Mouse (Mus musculus) CH12.LX (cell line): Measurements from ENCODE around the gene Cap2. TPM values are rescaled to one million over a fixed set of nuclear protein-coding genes. Genes with fewer than 3 reads are reported as not detected.
A peak's percentile ranks its signal among the peaks of the same experiment; 100 is the strongest.

ENCODE experiments used
- DNase-seq: peaks from one replicate; pipeline ENCODE4 v3.0.0-alpha.2; 2013; ENCODE audit errors: extremely low read depth
- H3K27ac ChIP-seq: 2 replicates; pipeline ENCODE4 v1.5.1; 2012; ENCODE audit warnings: low read depth, mild to moderate bottlenecking, control low read depth, moderate library complexity; ENCODE audit not compliant: insufficient read depth
- H3K27me3 ChIP-seq: replicated peaks from 2 replicates; pipeline ENCODE3; 2012; ENCODE audit warnings: inconsistent platforms
- H3K36me3 ChIP-seq, 2 experiments: replicated peaks in 1 of 2; 2 replicates each; pipeline versions ENCODE3 to v1.6.1; 2012; ENCODE audit warnings: inconsistent platforms in 1 of 2, low read length in 1 of 2, mild to moderate bottlenecking in 1 of 2, mixed read lengths in 1 of 2, moderate library complexity in 1 of 2; ENCODE audit not compliant: control insufficient read depth in 1 of 2, insufficient read depth in 1 of 2
- H3K4me1 ChIP-seq, 2 experiments: 2 replicates each; pipeline ENCODE4 v1.6.1; 2012; ENCODE audit warnings: inconsistent platforms in 1 of 2, moderate library complexity in 1 of 2; ENCODE audit not compliant: insufficient read depth in 2 of 2, control insufficient read depth in 1 of 2
- H3K4me2 ChIP-seq: 2 replicates; pipeline ENCODE4 v1.6.1; 2012; ENCODE audit warnings: low read depth, mild to moderate bottlenecking, control low read depth; ENCODE audit not compliant: poor library complexity, insufficient read depth, severe bottlenecking
- H3K4me3 ChIP-seq, 3 experiments: fragments of 150-350 bp in 1 of 3; sonication (generic) in 1 of 3; replicated peaks in 1 of 3; 2 replicates each; pipeline versions ENCODE3 to v1.5.1; 2011 to 2012; ENCODE audit warnings: low read depth in 2 of 3, low read length in 2 of 3, mild to moderate bottlenecking in 2 of 3, moderate library complexity in 2 of 3, control low read depth in 1 of 3, improper control_type of control experiment in 1 of 3, inconsistent platforms in 1 of 3, mixed read lengths in 1 of 3; ENCODE audit not compliant: poor library complexity in 1 of 3
- H3K79me2 ChIP-seq: replicated peaks from 2 replicates; pipeline ENCODE4 v1.6.1; 2012; ENCODE audit warnings: mild to moderate bottlenecking, moderate library complexity; ENCODE audit not compliant: control insufficient read depth, poor library complexity, insufficient read depth, severe bottlenecking; ENCODE audit errors: extremely low read depth
- H3K9ac ChIP-seq: 2 replicates; pipeline ENCODE4 v1.6.1; 2012; ENCODE audit warnings: low read depth, mild to moderate bottlenecking, control low read depth, moderate library complexity; ENCODE audit not compliant: insufficient read depth
- H3K9me3 ChIP-seq: replicated peaks from 2 replicates; pipeline ENCODE3; 2012; ENCODE audit warnings: low read length, inconsistent platforms, mixed read lengths
- BHLHE40 ChIP-seq: IDR thresholded peaks from 2 replicates; pipeline ENCODE4 v1.6.1; 2011; ENCODE audit warnings: mild to moderate bottlenecking, low read depth, low read length, improper control_type of control experiment
- CHD1 ChIP-seq: IDR thresholded peaks from 2 replicates; pipeline ENCODE4 v1.6.1; 2012; ENCODE audit warnings: low read depth, low read length, improper control_type of control experiment, inconsistent platforms
- E2F4 ChIP-seq: IDR thresholded peaks from 2 replicates; pipeline ENCODE4 v1.6.1; 2011; ENCODE audit warnings: low read depth, low read length, improper control_type of control experiment; ENCODE audit not compliant: insufficient replicate concordance
- EP300 ChIP-seq: IDR thresholded peaks from 2 replicates; pipeline ENCODE4 v1.6.1; 2011; ENCODE audit warnings: low read length, improper control_type of control experiment
- ETS1 ChIP-seq: conservative IDR thresholded peaks from 2 replicates; pipeline ENCODE4 v1.6.1; 2012; ENCODE audit warnings: low read depth, mild to moderate bottlenecking, inconsistent platforms, low read length, improper control_type of control experiment, moderate library complexity
- GABPA ChIP-seq: IDR thresholded peaks from 2 replicates; pipeline ENCODE4 v1.6.1; 2012; ENCODE audit warnings: low read depth, low read length, improper control_type of control experiment, inconsistent platforms; ENCODE audit not compliant: insufficient replicate concordance
- JUND ChIP-seq: conservative IDR thresholded peaks from 2 replicates; pipeline ENCODE4 v1.6.1; 2011; ENCODE audit warnings: low read depth, low read length, improper control_type of control experiment
- MAFK ChIP-seq: IDR thresholded peaks from 2 replicates; pipeline ENCODE4 v1.6.1; 2011; ENCODE audit warnings: low read length, improper control_type of control experiment; ENCODE audit not compliant: insufficient replicate concordance
- MAX ChIP-seq: IDR thresholded peaks from 2 replicates; pipeline ENCODE4 v1.6.1; 2011; ENCODE audit warnings: low read length, improper control_type of control experiment
- MEF2A ChIP-seq: IDR thresholded peaks from 2 replicates; pipeline ENCODE4 v1.6.1; 2014; ENCODE audit warnings: low read depth, mild to moderate bottlenecking, inconsistent platforms, low read length, improper control_type of control experiment, borderline replicate concordance
- NELFE ChIP-seq: IDR thresholded peaks from 2 replicates; pipeline ENCODE4 v1.6.1; 2011; ENCODE audit warnings: low read depth, low read length, improper control_type of control experiment
- PAX5 ChIP-seq: IDR thresholded peaks from 2 replicates; pipeline ENCODE4 v1.6.1; 2012; ENCODE audit warnings: low read length, inconsistent platforms, mixed read lengths
- RCOR1 ChIP-seq: conservative IDR thresholded peaks from 2 replicates; pipeline ENCODE4 v1.6.1; 2012; ENCODE audit warnings: low read depth, mild to moderate bottlenecking, inconsistent platforms, low read length, improper control_type of control experiment
- SIN3A ChIP-seq: IDR thresholded peaks from 2 replicates; pipeline ENCODE4 v1.6.1; 2012; ENCODE audit warnings: low read length, improper control_type of control experiment, inconsistent platforms
- TBP ChIP-seq: conservative IDR thresholded peaks from 2 replicates; pipeline ENCODE4 v1.6.1; 2011; ENCODE audit warnings: low read depth, low read length, improper control_type of control experiment
- TCF12 ChIP-seq: IDR thresholded peaks from 2 replicates; pipeline ENCODE4 v1.6.1; 2014; ENCODE audit warnings: low read depth, mild to moderate bottlenecking, inconsistent platforms, low read length, improper control_type of control experiment
- UBTF ChIP-seq: IDR thresholded peaks from 2 replicates; pipeline ENCODE4 v1.6.1; 2012; ENCODE audit warnings: low read depth, mild to moderate bottlenecking, inconsistent platforms, low read length, improper control_type of control experiment, moderate library complexity
- USF1 ChIP-seq: IDR thresholded peaks from 2 replicates; pipeline ENCODE4 v1.6.1; 2014; ENCODE audit warnings: low read depth, mild to moderate bottlenecking, inconsistent platforms, low read length, improper control_type of control experiment
- ZC3H11A ChIP-seq: IDR thresholded peaks from 2 replicates; pipeline ENCODE4 v1.6.1; 2012; ENCODE audit warnings: low read depth, mild to moderate bottlenecking, inconsistent platforms, low read length, improper control_type of control experiment
- ZKSCAN1 ChIP-seq: IDR thresholded peaks from 2 replicates; pipeline ENCODE4 v1.6.1; 2012; ENCODE audit warnings: low read depth, inconsistent platforms, low read length, improper control_type of control experiment, borderline replicate concordance
- ZMIZ1 ChIP-seq: IDR thresholded peaks from 2 replicates; pipeline ENCODE4 v1.6.1; 2012; ENCODE audit warnings: low read depth, mild to moderate bottlenecking, inconsistent platforms, low read length, improper control_type of control experiment
- dilution Hi-C: fragments of 300-500 bp; cut with MboI; formaldehyde crosslinking; loops from 2 replicates; pipeline ENCODE4 v1.14.3; 2020; ENCODE audit warnings: low sequenced_read_pairs; ENCODE audit not compliant: extremely low pct_unique_long_range_greater_than_20kb, extremely low pct_ligation_motif_present
- in situ Hi-C: fragments of 300-500 bp; cut with MboI; formaldehyde crosslinking; loops from 3 replicates; pipeline ENCODE4 v1.14.3; 2019; ENCODE audit warnings: low sequenced_read_pairs, low pct_ligation_motif_present, low pct_unique_long_range_greater_than_20kb, mixed read lengths
- polyA plus RNA-seq: library from polyadenylated mRNA; unstranded; fragments of >175 nt; gene quantifications from 2 replicates; pipeline ENCODE4 v1.2.1, GENCODE M21; 2012; ENCODE audit warnings: low read depth; ENCODE audit not compliant: insufficient read length
- total RNA-seq, 2 experiments: library from RNA; depleted of rRNA; stranded (reverse); fragments of 300-350 nt in 1 of 2; fragments of >200 nt in 1 of 2; gene quantifications; 2 replicates each; pipeline ENCODE4 v1.2.3; 2012 to 2014

Gene Cap2
- total and polyA plus RNA-seq, 3 experiments = 0.04 to 0.11 TPM; not detected in 1

- TF ChIP-seq RCOR1 (0 out of 2 replicates have a peak, but pooled peaks have one; percentile 17), CHD1 (no peak), ZKSCAN1 (no peak), EP300 (no peak; the same call in 1 of the 2 replicates), MAFK (no peak), E2F4 (no peak), ZC3H11A (no peak), NELFE (no peak), MAX (no peak), JUND (no peak), UBTF (no peak), MEF2A (peak; percentile 68; the same call in 1 of the 2 replicates), BHLHE40 (peak; percentile 74; the same call in 1 of the 2 replicates), TBP (no peak), TCF12 (peak; percentile 95), GABPA (no peak), ETS1 (peak; percentile 70), USF1 (no peak), ZMIZ1 (no peak), PAX5 (no peak), SIN3A (no peak)
- TF ChIP-seq, all 38 proteins: peak for 5
- Histone ChIP-seq H3K27ac (no peak overlapping the region), H3K9me3 (peaks cover 5% of the 10 kb centered on the region), H3K9ac (no peak overlapping the region), H3K4me3 (no peak overlapping the region), H3K36me3 (no peaks in the 10 kb centered on the region), H3K4me1 (peaks cover 9 to 46% of the 10 kb centered on the region in 2 experiments), H3K27me3 (peaks cover 37% of the 10 kb centered on the region), H3K79me2 (no peaks in the 10 kb centered on the region), H3K4me2 (peak overlapping the region; percentile 65; the same call in 1 of the 2 replicates)
- peak; percentile 85 for DNase-seq
- in situ Hi-C loops = no loop called here
- dilution Hi-C loops = no loop called here
These were observed 115.2 kb downstream of the Cap2 start for GRCm38 (mm10) chr13:46616673-46617362.
